Mouse (Mus musculus): Measurements from ENCODE around the gene Stat3. TPM values are rescaled to one million over a fixed set of nuclear protein-coding genes. Genes with fewer than 3 reads are reported as not detected.

Stat3 gene
- total and polyA plus RNA-seq, 3 experiments: 63.5 to 81.1 (median 69.3) TPM

DNA sequence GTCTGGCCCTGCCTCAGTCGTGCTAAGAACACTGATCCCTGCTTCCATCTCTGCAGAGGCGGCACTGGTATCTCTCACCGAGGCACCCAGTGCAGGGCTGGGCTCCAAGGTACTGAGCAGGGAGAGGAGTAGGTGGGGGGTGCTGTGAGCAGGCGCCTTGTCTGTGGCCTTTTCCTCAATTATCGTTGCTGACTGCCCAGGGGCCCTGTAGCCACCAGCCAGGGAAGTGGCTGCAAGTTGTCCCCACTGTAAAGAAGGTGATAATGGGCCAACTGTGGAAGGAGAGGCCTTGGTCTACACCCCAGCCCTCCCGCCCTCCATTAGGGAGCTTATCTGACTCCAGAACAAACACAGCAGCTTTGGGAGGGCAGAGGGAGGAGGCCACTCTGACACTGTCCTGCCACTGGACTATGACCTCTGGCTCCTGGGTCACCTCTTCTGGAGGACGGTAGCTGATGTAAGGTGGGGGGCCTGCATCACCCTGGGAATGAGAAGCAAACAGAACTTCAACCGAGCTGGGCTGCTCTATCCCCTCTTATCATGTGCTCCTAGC is 53.1 kb downstream of the Stat3 start:
- Histone ChIP-seq H3K27me3 (ENCODE audit: insufficient read depth, low read length) (no peaks in the 10 kb centered on the region), H3K9me3 (replicated peaks) (no peaks in the 10 kb centered on the region), H3K36me3 (replicated peaks) (peaks cover 96% of the 10 kb centered on the region), H3K4me1 (ENCODE audit: insufficient read depth, low read depth, low read length) (peaks cover 98% of the 10 kb centered on the region), H3K4me3 (ENCODE audit: low read depth, low read length) (peak overlapping the region; percentile 48; the same call in 1 of the 2 replicates)
- peak; percentile 22; the same call in 1 of the 2 replicates for ATAC-seq (ENCODE audit: extremely low read depth, insufficient number of reproducible peaks, low FRiP score, poor library complexity, severe bottlenecking)
- no peak for DNase-seq (ENCODE audit: low spot score)
- TF ChIP-seq CTCF (IDR thresholded peaks at IDR 0.05; ENCODE audit: low read depth, low read length) (no peak), GATA2 (IDR thresholded peaks at IDR 0.05; ENCODE audit: borderline replicate concordance, low read depth, low read length) (no peak), GATA1 (IDR thresholded peaks at IDR 0.05; ENCODE audit: borderline replicate concordance, low read length) (no peak), TAL1 (conservative IDR thresholded peaks at IDR 0.05; ENCODE audit: low read depth, low read length) (no peak), POLR2AphosphoS5 (IDR thresholded peaks at IDR 0.05; ENCODE audit: insufficient replicate concordance, low read depth, low read length) (no peak; the same call in 1 of the 2 replicates)

DNA sequence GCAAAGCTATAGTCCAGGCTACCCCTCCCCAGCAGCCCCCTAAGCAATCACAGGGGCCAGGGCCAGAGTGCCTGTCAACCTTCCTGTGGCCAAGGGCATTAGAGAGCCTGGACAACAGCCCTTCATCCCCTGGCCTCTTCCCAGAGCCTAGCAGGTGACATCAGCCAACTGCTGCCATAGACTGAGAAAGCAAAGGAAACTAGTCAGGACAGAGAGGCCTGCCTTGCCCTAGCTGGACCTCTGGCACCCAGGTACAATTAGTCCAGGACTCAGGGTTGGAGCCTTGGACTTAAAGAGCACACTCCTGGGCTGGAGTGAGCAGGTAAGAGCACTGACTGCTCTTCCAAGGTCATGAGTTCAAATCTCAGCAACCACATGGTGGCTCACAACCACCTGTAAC is 53.9 kb downstream of the Stat3 start:
- H3K4me3 ChIP-seq (ENCODE audit: low read depth, low read length): no peak overlapping the region
- H3K36me3 ChIP-seq (replicated peaks): peaks cover 96% of the 10 kb centered on the region
- H3K9me3 ChIP-seq (replicated peaks): no peaks in the 10 kb centered on the region
- ATAC-seq (ENCODE audit: extremely low read depth, insufficient number of reproducible peaks, low FRiP score, poor library complexity, severe bottlenecking): no peak
- no peak for TF ChIP-seq GATA2 (IDR thresholded peaks at IDR 0.05; ENCODE audit: borderline replicate concordance, low read depth, low read length)
- no peak for TF ChIP-seq TAL1 (conservative IDR thresholded peaks at IDR 0.05; ENCODE audit: low read depth, low read length)
- no peak for TF ChIP-seq CTCF (IDR thresholded peaks at IDR 0.05; ENCODE audit: low read depth, low read length)
- TF ChIP-seq GATA1 (IDR thresholded peaks at IDR 0.05; ENCODE audit: borderline replicate concordance, low read length): no peak
- no peak; the same call in 1 of the 2 replicates for TF ChIP-seq POLR2AphosphoS5 (IDR thresholded peaks at IDR 0.05; ENCODE audit: insufficient replicate concordance, low read depth, low read length)
- no peaks in the 10 kb centered on the region for H3K27me3 ChIP-seq (ENCODE audit: insufficient read depth, low read length)
- no peak for DNase-seq (ENCODE audit: low spot score)
- peaks cover 98% of the 10 kb centered on the region for H3K4me1 ChIP-seq (ENCODE audit: insufficient read depth, low read depth, low read length)

DNA sequence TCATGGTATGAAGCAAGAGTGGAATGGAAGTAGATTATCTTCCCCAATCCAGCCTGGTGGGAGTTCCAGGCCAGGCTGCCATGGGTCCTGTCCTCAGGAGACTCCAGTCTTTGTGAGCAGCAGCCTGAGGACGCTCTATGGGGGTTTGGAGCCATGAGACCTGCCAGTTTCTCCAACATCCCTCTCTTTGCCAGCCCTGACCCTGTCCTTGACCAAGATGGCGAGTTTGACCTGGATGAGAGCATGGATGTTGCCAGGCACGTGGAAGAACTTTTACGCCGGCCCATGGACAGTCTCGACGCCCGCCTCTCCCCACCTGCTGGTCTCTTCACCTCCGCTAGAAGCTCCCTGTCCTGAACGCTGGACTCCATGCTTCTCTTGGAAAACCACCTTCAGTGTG is 55.7 kb downstream of the Stat3 start:
- TF ChIP-seq POLR2AphosphoS5 (IDR thresholded peaks at IDR 0.05; ENCODE audit: insufficient replicate concordance, low read depth, low read length) (no peak), TAL1 (conservative IDR thresholded peaks at IDR 0.05; ENCODE audit: low read depth, low read length) (no peak), GATA2 (IDR thresholded peaks at IDR 0.05; ENCODE audit: borderline replicate concordance, low read depth, low read length) (no peak)
- no peaks in the 10 kb centered on the region for H3K9me3 ChIP-seq (replicated peaks)
- no peaks in the 10 kb centered on the region for H3K27me3 ChIP-seq (ENCODE audit: insufficient read depth, low read length)
- ATAC-seq (ENCODE audit: extremely low read depth, insufficient number of reproducible peaks, low FRiP score, poor library complexity, severe bottlenecking) (no peak), DNase-seq (ENCODE audit: low spot score) (no peak)
- H3K36me3 ChIP-seq (replicated peaks): peaks cover 96% of the 10 kb centered on the region
- H3K4me1 ChIP-seq (ENCODE audit: insufficient read depth, low read depth, low read length): peaks cover 98% of the 10 kb centered on the region
- H3K4me3 ChIP-seq (ENCODE audit: low read depth, low read length): no peak overlapping the region

DNA sequence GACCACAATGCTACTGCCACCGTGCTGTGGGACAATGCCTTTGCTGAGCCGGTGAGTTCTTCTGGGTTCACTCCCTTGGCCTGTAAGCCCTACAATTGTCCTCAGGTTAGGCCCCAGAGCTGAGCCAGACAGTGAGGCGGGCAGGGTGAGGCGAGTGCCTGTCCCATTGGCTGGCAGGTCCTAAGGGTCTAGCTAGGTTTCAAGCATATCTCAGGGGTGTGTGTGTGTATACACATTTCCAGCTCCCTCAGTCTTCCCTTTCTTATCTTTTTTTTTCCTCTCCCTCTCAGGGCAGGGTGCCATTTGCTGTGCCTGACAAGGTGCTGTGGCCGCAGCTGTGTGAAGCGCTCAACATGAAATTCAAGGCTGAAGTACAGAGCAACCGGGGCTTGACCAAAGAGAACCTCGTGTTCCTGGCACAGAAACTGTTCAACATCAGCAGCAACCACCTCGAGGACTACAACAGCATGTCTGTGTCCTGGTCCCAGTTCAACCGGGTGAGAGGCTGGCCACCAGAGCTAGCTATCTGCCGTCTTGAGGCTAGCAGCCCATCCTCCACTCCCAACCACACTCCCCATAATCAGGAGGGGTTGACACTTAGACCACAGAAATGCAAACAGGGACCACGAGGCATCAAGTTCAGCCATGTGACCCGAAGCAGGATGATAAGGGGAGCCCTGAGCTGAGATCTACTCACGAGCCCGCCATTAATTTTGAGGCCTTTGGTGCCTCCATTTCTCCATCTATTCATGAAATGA is 59.8 kb downstream of the Stat3 start:
- Histone ChIP-seq H3K27me3 (ENCODE audit: insufficient read depth, low read length) (peaks cover 4% of the 10 kb centered on the region; the same call in 1 of the 2 replicates), H3K9me3 (replicated peaks) (peaks cover 5% of the 10 kb centered on the region), H3K4me3 (ENCODE audit: low read depth, low read length) (no peak overlapping the region), H3K36me3 (replicated peaks) (peaks cover 93% of the 10 kb centered on the region), H3K4me1 (ENCODE audit: insufficient read depth, low read depth, low read length) (peaks cover 74% of the 10 kb centered on the region)
- no peak for TF ChIP-seq CTCF (IDR thresholded peaks at IDR 0.05; ENCODE audit: low read depth, low read length)
- TF ChIP-seq GATA2 (IDR thresholded peaks at IDR 0.05; ENCODE audit: borderline replicate concordance, low read depth, low read length): no peak
- TF ChIP-seq TAL1 (conservative IDR thresholded peaks at IDR 0.05; ENCODE audit: low read depth, low read length): no peak
- no peak for TF ChIP-seq POLR2AphosphoS5 (IDR thresholded peaks at IDR 0.05; ENCODE audit: insufficient replicate concordance, low read depth, low read length)
- TF ChIP-seq GATA1 (IDR thresholded peaks at IDR 0.05; ENCODE audit: borderline replicate concordance, low read length): no peak
- ATAC-seq (ENCODE audit: extremely low read depth, insufficient number of reproducible peaks, low FRiP score, poor library complexity, severe bottlenecking): no peak
- no peak for DNase-seq (ENCODE audit: low spot score)

DNA sequence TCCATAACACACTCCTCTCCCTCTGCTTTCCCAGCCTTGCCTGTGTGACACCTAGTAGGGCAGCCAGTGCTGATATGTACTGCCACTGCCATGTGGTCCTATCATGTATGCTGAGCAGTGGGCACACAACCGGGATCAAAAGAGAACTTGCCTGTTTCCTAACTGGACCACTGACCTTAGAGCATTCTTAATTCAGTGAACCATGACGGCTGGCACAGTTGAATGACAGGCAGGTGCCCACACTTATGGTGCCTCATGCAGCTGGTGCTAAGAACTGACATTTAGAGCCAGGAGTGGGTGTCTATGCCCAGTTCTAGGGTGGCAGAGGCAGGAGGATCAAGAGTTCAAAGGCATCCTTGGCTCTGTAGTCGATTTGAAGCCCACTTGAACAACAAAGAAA is 63.6 kb downstream of the Stat3 start:
- Histone ChIP-seq H3K9me3 (replicated peaks) (peaks cover 5% of the 10 kb centered on the region), H3K27me3 (ENCODE audit: insufficient read depth, low read length) (peaks cover 4% of the 10 kb centered on the region; the same call in 1 of the 2 replicates), H3K36me3 (replicated peaks) (peaks cover 89% of the 10 kb centered on the region), H3K4me3 (ENCODE audit: low read depth, low read length) (no peak overlapping the region), H3K4me1 (ENCODE audit: insufficient read depth, low read depth, low read length) (peaks cover 65% of the 10 kb centered on the region)
- TF ChIP-seq GATA1 (IDR thresholded peaks at IDR 0.05; ENCODE audit: borderline replicate concordance, low read length): no peak
- ATAC-seq (ENCODE audit: extremely low read depth, insufficient number of reproducible peaks, low FRiP score, poor library complexity, severe bottlenecking): no peak
- DNase-seq (ENCODE audit: low spot score): no peak

DNA sequence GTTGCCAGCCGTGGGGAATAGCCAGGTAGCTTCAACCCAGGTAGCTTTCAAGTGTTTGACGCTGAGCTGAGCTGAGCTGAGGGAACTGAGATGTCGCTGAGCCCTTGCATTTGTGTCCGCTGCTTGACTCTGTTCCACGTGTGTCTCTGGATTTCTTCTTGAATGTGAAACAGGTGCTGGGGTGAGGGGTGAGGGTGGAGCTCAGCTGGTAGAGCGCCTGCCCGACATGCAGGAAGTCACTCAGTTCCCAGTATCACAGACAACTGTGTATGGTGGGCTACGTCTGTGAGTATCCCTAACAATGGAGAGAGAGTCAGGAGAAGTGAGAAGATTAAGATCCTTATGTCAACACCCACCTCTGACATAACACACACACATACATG is 68.4 kb downstream of the Stat3 start:
- H3K4me1 ChIP-seq (ENCODE audit: insufficient read depth, low read depth, low read length): peaks cover 62% of the 10 kb centered on the region
- peaks cover 82% of the 10 kb centered on the region for H3K36me3 ChIP-seq (replicated peaks)
- H3K27me3 ChIP-seq (ENCODE audit: insufficient read depth, low read length): no peaks in the 10 kb centered on the region
- no peak for ATAC-seq (ENCODE audit: extremely low read depth, insufficient number of reproducible peaks, low FRiP score, poor library complexity, severe bottlenecking)
- no peak for TF ChIP-seq TAL1 (conservative IDR thresholded peaks at IDR 0.05; ENCODE audit: low read depth, low read length)
- TF ChIP-seq GATA1 (IDR thresholded peaks at IDR 0.05; ENCODE audit: borderline replicate concordance, low read length): no peak
- no peak for TF ChIP-seq POLR2AphosphoS5 (IDR thresholded peaks at IDR 0.05; ENCODE audit: insufficient replicate concordance, low read depth, low read length)
- no peak for TF ChIP-seq CTCF (IDR thresholded peaks at IDR 0.05; ENCODE audit: low read depth, low read length)
- no peak for TF ChIP-seq GATA2 (IDR thresholded peaks at IDR 0.05; ENCODE audit: borderline replicate concordance, low read depth, low read length)
- H3K9me3 ChIP-seq (replicated peaks): no peaks in the 10 kb centered on the region
- DNase-seq (ENCODE audit: low spot score): no peak
- H3K4me3 ChIP-seq (ENCODE audit: low read depth, low read length): no peak overlapping the region

Data from G1E (cell line).